Mouse (Mus musculus) limb, embryonic 14.5 days (tissue): ENCODE data around the gene Yars. TPM values are rescaled to one million over a fixed set of nuclear protein-coding genes. Genes with fewer than 3 reads are reported as not detected.

Experiments used
- ATAC-seq: fragments of 200-750 bp; cut with Nextera tagmentation; 2 replicates; pipeline ENCODE4 v1.8.0; 2017; ENCODE audit warnings: low read depth, moderate number of reproducible peaks, moderate TSS enrichment; ENCODE audit not compliant: low FRiP score
- DNase-seq: peaks from one replicate; pipeline ENCODE4 v3.0.0-alpha.2; 2015; ENCODE audit warnings: low spot score
- H3K27ac ChIP-seq: fragments of 300-500 bp; sonication (generic); replicated peaks from 2 replicates; pipeline ENCODE4 v1.5.1; 2014; ENCODE audit warnings: low read depth, mild to moderate bottlenecking, low read length, moderate library complexity, mixed read lengths
- H3K27me3 ChIP-seq: fragments of 300-500 bp; sonication (generic); 2 replicates; pipeline ENCODE4 v1.6.1; 2014; ENCODE audit warnings: low read length, mixed read lengths; ENCODE audit not compliant: control insufficient read depth, insufficient read depth
- H3K36me3 ChIP-seq: fragments of 300-500 bp; sonication (generic); 2 replicates; pipeline ENCODE4 v1.6.1; 2014; ENCODE audit warnings: mild to moderate bottlenecking, low read length, moderate library complexity, mixed read lengths; ENCODE audit not compliant: control insufficient read depth, insufficient read depth
- H3K4me1 ChIP-seq: fragments of 300-500 bp; sonication (generic); 2 replicates; pipeline ENCODE4 v1.6.1; 2014; ENCODE audit warnings: antibody characterized with exemption, low read length, mixed read lengths; ENCODE audit not compliant: control insufficient read depth, insufficient read depth
- H3K4me2 ChIP-seq: fragments of 300-500 bp; sonication (generic); replicated peaks from 2 replicates; pipeline ENCODE4 v1.6.1; 2014; ENCODE audit warnings: low read depth, mild to moderate bottlenecking, low read length, moderate library complexity; ENCODE audit not compliant: severe bottlenecking
- H3K4me3 ChIP-seq: fragments of 300-500 bp; sonication (generic); replicated peaks from 2 replicates; pipeline ENCODE4 v1.5.1; 2014; ENCODE audit warnings: low read length
- H3K9ac ChIP-seq: fragments of 300-500 bp; sonication (generic); 2 replicates; pipeline ENCODE4 v1.6.1; 2014; ENCODE audit warnings: mild to moderate bottlenecking, low read depth, low read length, moderate library complexity; ENCODE audit not compliant: severe bottlenecking
- H3K9me3 ChIP-seq: fragments of 300-500 bp; sonication (generic); 2 replicates; pipeline ENCODE4 v1.6.1; 2016; ENCODE audit warnings: low read length; ENCODE audit not compliant: control insufficient read depth
- POLR2A ChIP-seq: fragments of 200-500 bp; IDR thresholded peaks from 2 replicates; pipeline ENCODE4 v1.8.0; 2012; ENCODE audit warnings: inconsistent platforms, mild to moderate bottlenecking, moderate library complexity, borderline replicate concordance; ENCODE audit not compliant: insufficient read depth, insufficient read length; ENCODE audit errors: extremely low read depth
- WGBS: fragments of 180-500 bp; shearing (Covaris S2); extraction: QIAGEN DNeasy Blood & Tissue Kit; methylation state at CpG from one replicate; pipeline ENCODE4 v1.1.7; 2014; 5-methylcytosine and 5-hydroxymethylcytosine counted together
- polyA plus RNA-seq, 2 experiments: library from polyadenylated mRNA; depleted of rRNA in 1 of 2; stranded (reverse) in 1 of 2; unstranded in 1 of 2; fragments of >200 nt; fragmentation: Nextera tagmentation in 1 of 2; extraction: Ambion mirVana in 1 of 2; gene quantifications; 2 replicates each; pipeline versions ENCODE4 v1.2.1 to v1.2.3; 2012 to 2014

Yars gene
- polyA plus RNA-seq, 2 experiments = 50.3 to 79.5 TPM

- Histone ChIP-seq H3K4me1 (peaks cover 39% of the 10 kb centered on the region), H3K27ac (no peak overlapping the region), H3K9me3 (no peaks in the 10 kb centered on the region), H3K36me3 (peaks cover 48% of the 10 kb centered on the region), H3K27me3 (no peaks in the 10 kb centered on the region), H3K9ac (no peak overlapping the region), H3K4me3 (no peak overlapping the region), H3K4me2 (no peak overlapping the region)
- DNase-seq (no peak), ATAC-seq (no peak)
- WGBS = 92% methylated on average over 12 of the region's 12 CpGs
- TF ChIP-seq POLR2A = no peak
Observed at GRCm38 (mm10) chr4:129225315-129225714, 35.8 kb downstream of the Yars start.

DNA sequence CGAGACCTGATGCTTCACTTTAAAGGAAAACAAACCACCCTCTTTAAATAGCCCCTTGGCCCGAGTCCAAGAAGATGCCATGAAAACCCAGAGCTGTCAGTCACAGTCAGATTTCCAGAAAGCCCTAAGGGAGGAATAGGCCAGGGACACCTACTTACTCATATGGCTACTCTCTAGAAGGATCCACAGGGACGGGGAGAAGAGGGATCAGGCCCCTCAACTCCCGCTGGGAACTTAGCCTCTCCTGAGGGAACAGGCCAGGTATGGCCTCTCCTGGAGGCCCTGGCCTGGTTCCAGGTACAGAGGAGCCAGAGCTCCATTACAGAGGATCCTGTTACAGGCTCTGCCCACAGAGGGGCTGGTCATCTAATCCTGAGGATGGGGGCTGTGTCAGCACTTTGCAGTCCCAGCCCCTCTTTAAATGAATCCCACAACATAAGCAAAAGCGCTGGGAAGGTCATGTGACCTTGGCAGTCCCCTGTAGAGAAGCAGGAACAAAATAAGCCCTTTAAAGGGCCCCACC, 36.9 kb downstream of the Yars start:
- ATAC-seq (no peak), DNase-seq (no peak)
- Histone ChIP-seq H3K4me2 (peak overlapping the region; percentile 46), H3K4me3 (peak overlapping the region; percentile 24; the same call in 1 of the 2 replicates), H3K27ac (no peak overlapping the region; the same call in 1 of the 2 replicates), H3K36me3 (peaks cover 36% of the 10 kb centered on the region), H3K4me1 (peaks cover 39% of the 10 kb centered on the region), H3K27me3 (no peaks in the 10 kb centered on the region), H3K9me3 (no peaks in the 10 kb centered on the region), H3K9ac (0 out of 2 replicates have a peak overlapping the region, but pooled peaks have one; percentile 44)
- WGBS = 13% methylated on average over 5 of the region's 5 CpGs
- no peak for TF ChIP-seq POLR2A

DNA sequence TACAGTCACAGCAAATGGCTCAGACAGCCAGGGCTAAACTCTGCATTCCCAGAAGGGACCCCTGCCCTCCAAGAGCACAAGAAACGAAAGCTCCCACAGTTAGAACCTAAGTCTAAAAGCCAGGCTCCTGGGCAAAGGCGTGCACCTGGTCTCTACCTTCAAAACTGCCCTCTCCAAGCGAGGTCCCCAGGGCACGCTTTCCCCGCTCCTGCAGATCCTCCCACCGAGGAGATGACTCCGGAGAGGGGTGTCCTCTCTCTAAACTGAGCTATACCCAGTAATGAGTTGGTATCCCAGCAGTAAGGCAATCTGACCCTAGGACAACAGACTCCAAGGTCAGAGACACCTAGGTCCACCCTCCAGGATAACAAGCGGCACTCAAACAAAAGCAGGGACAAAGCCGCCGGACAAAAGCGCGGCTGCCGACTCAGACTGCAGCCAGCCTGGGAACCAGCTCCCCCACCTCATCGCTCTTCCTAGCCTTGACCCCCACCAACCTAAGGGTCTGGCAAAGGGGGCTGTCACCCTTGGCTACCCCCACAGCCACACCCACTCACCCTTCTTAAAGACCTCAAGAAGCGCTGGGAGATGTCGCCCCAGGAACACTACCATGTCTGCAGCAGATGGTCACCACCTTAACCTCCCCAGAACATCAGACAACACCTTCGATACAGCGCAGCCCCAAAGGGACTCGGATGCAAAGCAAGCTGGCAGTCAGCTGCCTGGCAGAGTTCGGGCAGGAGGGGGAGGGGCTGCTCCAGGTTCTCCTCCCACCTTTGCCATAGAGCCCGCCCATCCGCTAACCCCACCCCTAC, 37.8 kb downstream of the Yars start:
- peak overlapping the region; percentile 24 for H3K4me3 ChIP-seq
- H3K9me3 ChIP-seq = no peaks in the 10 kb centered on the region
- DNase-seq = no peak
- ATAC-seq = no peak
- no peak overlapping the region; the same call in 1 of the 2 replicates for H3K27ac ChIP-seq
- no peak for TF ChIP-seq POLR2A
- H3K9ac ChIP-seq = peak overlapping the region; percentile 44
- 7% methylated on average over 22 of the region's 22 CpGs for WGBS
- H3K27me3 ChIP-seq = no peaks in the 10 kb centered on the region
- peaks cover 27% of the 10 kb centered on the region for H3K36me3 ChIP-seq
- H3K4me1 ChIP-seq = peaks cover 39% of the 10 kb centered on the region
- peak overlapping the region; percentile 46 for H3K4me2 ChIP-seq

- H3K9ac ChIP-seq = no peak overlapping the region
Observed at GRCm38 (mm10) chr4:129227985-129228381, 38.4 kb downstream of the Yars start.

DNA sequence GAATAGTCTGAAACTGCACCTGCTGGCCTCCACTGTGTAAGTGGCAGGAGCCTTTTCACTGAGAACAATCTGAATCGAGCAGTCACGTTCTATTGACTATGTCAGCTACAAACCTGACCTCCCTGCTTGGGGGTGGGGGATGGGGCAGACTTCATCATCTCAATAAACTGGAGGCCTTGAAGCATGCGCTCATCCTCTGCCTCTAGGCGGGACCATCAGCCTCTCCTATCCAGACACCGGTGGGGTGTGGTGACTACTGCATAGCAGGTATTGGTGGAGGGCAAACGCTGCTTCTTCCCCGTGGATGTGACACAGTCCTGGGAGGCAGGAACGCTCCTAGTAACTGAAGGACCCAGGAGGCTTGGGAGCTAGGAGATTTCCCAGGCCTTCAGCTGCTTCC, 41.4 kb downstream of the Yars start:
- no peak for TF ChIP-seq POLR2A
- 67% methylated on average over 8 of the region's 8 CpGs for WGBS
- no peaks in the 10 kb centered on the region for H3K36me3 ChIP-seq
- H3K4me3 ChIP-seq = no peak overlapping the region
- no peaks in the 10 kb centered on the region for H3K9me3 ChIP-seq
- DNase-seq = no peak
- no peak for ATAC-seq
- H3K4me1 ChIP-seq = peaks cover 24% of the 10 kb centered on the region
- no peaks in the 10 kb centered on the region for H3K27me3 ChIP-seq
- H3K27ac ChIP-seq = no peak overlapping the region
- no peak overlapping the region for H3K9ac ChIP-seq
- no peak overlapping the region for H3K4me2 ChIP-seq

More at GRCm38 (mm10) chr4:129227985-129228381, 38.4 kb downstream of the Yars start:
- no peak for ATAC-seq
- Histone ChIP-seq H3K4me1 (peaks cover 38% of the 10 kb centered on the region), H3K4me2 (peak overlapping the region; percentile 46), H3K9me3 (no peaks in the 10 kb centered on the region), H3K4me3 (peak overlapping the region; percentile 24; the same call in 1 of the 2 replicates), H3K36me3 (peaks cover 22% of the 10 kb centered on the region), H3K27me3 (no peaks in the 10 kb centered on the region), H3K27ac (no peak overlapping the region)
- DNase-seq = no peak
- TF ChIP-seq POLR2A = no peak
- WGBS = 17% methylated on average over 8 of the region's 8 CpGs
